Mouse (Mus musculus) megakaryocyte, embryonic 14.5 days (primary cell): Measurements from ENCODE around the gene Pou2f1. TPM values are rescaled to one million over a fixed set of nuclear protein-coding genes. Genes with fewer than 3 reads are reported as not detected.

Experiments
- H3K27me3 ChIP-seq: replicated peaks from 2 replicates; pipeline ENCODE3; 2012; ENCODE audit warnings: inconsistent platforms
- H3K36me3 ChIP-seq: replicated peaks from 2 replicates; pipeline ENCODE3; 2012; ENCODE audit warnings: low read length, inconsistent platforms, mixed read lengths
- H3K4me1 ChIP-seq: 2 replicates; pipeline ENCODE4 v1.6.1; 2012; ENCODE audit warnings: inconsistent platforms
- H3K4me3 ChIP-seq: replicated peaks from 2 replicates; pipeline ENCODE3; 2012; ENCODE audit warnings: moderate library complexity, mild to moderate bottlenecking, inconsistent platforms
- H3K9me3 ChIP-seq: 2 replicates; pipeline ENCODE4 v1.6.1; 2012; ENCODE audit warnings: inconsistent platforms
- FLI1 ChIP-seq: IDR thresholded peaks from 2 replicates; pipeline ENCODE4 v1.6.1; 2012; ENCODE audit warnings: low read length, inconsistent platforms, mixed read lengths
- GATA1 ChIP-seq: IDR thresholded peaks from 3 replicates; pipeline ENCODE4 v1.6.1; 2012; ENCODE audit warnings: mixed read lengths, low read length, inconsistent platforms, borderline replicate concordance
- polyA plus RNA-seq: library from polyadenylated mRNA; stranded (reverse); fragments of >175 nt; gene quantifications from 2 replicates; pipeline ENCODE4 v1.2.3, GENCODE M21; 2012; ENCODE audit warnings: low replicate concordance; ENCODE audit not compliant: insufficient read depth

Pou2f1 gene
- polyA plus RNA-seq, 1 experiment = 3.8 TPM

DNA sequence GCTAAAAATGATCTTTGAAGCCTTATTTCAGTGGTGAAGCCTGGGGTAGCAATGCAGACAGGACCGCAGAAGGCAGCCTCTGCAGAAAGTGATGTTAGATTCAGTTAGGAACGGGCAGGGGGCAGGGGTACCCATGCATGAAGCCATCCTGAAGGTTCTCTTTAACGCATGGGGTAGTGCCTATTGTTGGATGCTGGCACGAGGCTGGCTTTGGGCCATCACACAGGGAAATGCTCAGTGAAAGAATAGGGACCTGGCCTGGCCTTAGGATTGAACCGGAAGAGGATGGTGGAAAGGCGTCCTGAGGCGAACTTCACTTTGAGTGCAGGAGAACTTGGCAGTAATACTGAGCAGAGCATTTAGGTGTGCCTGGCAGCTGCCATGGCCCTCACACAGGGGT lies 140.4 kb downstream of the Pou2f1 start:
- Histone ChIP-seq H3K27me3 (peaks cover 16% of the 10 kb centered on the region), H3K36me3 (peaks cover 11% of the 10 kb centered on the region)

DNA sequence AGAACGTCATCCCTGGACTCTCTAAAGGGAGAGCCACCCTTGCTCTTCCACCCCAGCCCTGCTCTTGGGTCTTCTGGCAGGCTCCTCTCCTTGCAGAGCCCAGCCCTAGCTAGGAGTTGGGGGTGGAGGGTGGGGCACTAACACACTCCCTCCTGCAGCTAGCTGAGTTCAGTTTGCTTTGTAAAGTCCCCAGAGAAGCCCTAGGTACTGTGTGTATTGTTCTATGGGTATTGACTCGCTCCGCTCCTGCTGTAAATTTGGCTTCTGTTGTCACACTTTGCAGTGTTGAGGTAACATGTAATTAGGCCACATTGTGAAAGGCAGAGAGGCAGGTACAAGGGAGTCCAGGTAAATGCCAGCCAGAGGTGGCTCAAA lies 141.3 kb downstream of the Pou2f1 start:
- no peak for TF ChIP-seq GATA1
- TF ChIP-seq FLI1 = no peak
- peaks cover 15% of the 10 kb centered on the region for H3K4me1 ChIP-seq
- no peak overlapping the region for H3K4me3 ChIP-seq
- peaks cover 23% of the 10 kb centered on the region for H3K27me3 ChIP-seq
- H3K9me3 ChIP-seq = no peaks in the 10 kb centered on the region
- peaks cover 7% of the 10 kb centered on the region for H3K36me3 ChIP-seq

More for the DNA sequence above, 140.4 kb downstream of the Pou2f1 start:
- Histone ChIP-seq H3K4me1 (peaks cover 15% of the 10 kb centered on the region), H3K4me3 (no peak overlapping the region), H3K9me3 (no peaks in the 10 kb centered on the region)
- no peak for TF ChIP-seq FLI1
- TF ChIP-seq GATA1 = no peak

DNA sequence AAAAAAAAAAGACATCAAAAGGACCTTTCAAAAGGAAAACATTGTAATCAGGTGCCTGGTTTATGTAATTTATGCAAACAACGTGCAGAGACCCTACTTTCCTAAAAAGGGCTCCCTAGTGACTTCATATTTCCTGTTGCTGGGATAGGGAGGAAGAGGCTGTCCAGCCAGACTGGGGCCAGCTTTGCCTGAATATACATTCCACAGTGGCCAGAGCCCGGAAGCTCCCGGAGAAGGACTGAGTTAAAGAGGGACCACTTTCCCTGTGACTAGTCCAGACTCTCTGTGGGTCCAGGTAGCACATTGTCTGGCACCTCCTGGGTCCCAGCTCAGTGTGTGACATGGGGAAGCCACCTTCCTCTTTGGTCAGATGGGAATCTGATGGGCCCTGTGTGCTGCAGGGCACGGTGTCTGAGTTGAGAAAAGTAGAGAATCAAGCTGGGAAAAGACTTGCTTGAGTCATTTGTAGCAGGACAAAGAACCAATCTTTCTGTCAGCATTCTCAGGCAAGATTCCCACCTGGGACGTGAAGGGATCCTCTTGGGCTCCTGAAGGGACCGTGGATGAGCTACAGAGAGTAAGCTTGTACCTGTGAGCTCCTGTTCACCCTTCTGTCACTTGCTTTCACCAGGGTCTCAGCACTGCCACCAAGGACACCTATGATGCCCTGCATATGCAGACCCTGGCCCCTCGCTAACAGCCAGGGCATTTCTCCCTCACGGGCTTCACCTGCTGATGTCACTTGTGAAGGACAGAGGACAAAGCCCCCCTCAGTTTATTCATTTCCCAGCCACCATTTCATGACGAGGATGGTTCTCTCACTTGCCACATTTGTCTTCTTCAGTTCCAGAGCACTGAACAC lies 141.9 kb downstream of the Pou2f1 start:
- Histone ChIP-seq H3K27me3 (peaks cover 29% of the 10 kb centered on the region), H3K9me3 (no peaks in the 10 kb centered on the region), H3K36me3 (peaks cover 7% of the 10 kb centered on the region), H3K4me3 (peak overlapping the region; percentile 35), H3K4me1 (peaks cover 15% of the 10 kb centered on the region)
- TF ChIP-seq GATA1 (no peak), FLI1 (no peak)

DNA sequence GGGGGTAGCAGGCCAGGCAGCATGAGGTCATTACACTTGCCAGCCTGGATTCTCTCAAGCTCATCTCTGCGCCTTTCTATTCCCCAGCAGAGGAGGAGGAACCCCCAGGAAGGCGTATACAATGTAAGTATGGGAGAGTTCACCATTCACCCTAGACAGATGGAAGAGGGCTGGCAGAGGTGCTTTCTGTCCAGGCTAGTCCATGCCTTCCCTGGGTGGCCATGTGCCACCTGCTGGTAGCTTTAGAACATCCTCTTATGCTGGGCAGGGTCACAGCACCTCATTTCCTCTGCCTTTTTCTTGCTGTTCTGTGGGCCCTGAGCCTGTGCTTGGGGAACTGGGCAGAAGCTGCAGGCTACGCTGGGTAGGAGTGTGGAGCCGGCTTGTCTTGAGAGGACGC lies 144.1 kb downstream of the Pou2f1 start:
- Histone ChIP-seq H3K27me3 (peaks cover 41% of the 10 kb centered on the region), H3K4me3 (no peak overlapping the region), H3K4me1 (peaks cover 15% of the 10 kb centered on the region), H3K9me3 (no peaks in the 10 kb centered on the region), H3K36me3 (no peaks in the 10 kb centered on the region)
- no peak for TF ChIP-seq FLI1
- no peak for TF ChIP-seq GATA1

DNA sequence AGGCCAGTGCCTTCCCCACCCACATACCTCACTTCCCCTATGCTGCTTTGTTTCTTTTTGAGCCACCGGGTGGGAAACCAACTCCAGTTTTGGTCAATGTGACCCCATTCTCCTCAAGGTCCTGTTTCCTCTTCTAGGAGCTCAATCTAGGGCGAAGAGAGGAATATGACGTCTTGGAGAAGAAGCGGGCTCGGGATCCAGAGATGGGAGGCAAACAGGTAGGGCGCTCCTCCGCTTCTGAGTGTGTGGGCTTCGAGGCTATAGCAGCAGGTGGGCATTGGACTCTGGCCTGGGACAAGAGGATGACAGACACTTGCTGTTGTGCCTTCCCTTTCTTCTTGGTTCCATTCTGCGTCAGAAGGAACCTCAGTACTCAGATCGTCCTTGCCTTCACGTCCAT lies 145.2 kb downstream of the Pou2f1 start:
- Histone ChIP-seq H3K36me3 (no peaks in the 10 kb centered on the region), H3K4me1 (peaks cover 15% of the 10 kb centered on the region), H3K27me3 (peaks cover 50% of the 10 kb centered on the region), H3K4me3 (no peak overlapping the region), H3K9me3 (no peaks in the 10 kb centered on the region)
- TF ChIP-seq FLI1 (no peak), GATA1 (no peak)

DNA sequence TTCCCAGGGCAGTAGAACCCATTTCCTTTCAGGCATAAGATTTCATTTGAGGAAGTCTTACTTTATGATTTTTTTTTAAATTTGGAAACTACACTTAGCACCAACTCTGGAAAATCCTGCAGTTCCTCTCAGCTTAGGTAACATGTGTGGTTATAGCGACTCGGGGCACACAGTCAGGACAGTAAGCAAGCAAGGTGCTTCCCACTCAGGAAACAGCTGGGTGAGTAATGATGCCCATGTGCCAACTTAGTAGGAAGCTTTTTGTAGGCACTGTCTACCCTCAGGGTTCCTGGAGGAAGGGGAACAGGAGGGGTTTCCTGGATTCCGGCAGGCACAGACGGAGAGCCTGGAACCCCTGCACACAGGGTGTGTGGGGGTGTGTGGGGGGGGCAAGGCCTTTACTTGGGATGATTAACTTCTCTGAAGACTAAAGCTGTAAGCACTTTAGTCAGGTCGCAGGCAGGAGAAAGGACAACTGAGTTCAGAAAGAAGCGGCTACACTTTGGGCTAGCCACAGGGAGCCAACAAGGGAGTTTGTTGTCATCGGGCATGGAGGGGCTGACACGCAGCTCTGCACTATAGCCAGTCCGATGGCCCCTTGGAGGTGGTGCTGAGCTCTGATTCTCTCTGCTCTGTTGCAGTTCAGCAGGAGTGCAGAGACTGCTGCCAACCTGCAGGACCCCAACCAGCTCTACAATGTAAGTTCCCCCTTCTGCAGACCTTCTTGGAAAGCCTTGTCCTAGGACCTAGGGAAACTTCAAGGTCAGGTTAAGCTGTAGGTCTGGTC lies 146.5 kb downstream of the Pou2f1 start:
- no peak for TF ChIP-seq GATA1
- TF ChIP-seq FLI1 = no peak
- Histone ChIP-seq H3K9me3 (no peaks in the 10 kb centered on the region), H3K4me1 (peaks cover 14% of the 10 kb centered on the region)

DNA sequence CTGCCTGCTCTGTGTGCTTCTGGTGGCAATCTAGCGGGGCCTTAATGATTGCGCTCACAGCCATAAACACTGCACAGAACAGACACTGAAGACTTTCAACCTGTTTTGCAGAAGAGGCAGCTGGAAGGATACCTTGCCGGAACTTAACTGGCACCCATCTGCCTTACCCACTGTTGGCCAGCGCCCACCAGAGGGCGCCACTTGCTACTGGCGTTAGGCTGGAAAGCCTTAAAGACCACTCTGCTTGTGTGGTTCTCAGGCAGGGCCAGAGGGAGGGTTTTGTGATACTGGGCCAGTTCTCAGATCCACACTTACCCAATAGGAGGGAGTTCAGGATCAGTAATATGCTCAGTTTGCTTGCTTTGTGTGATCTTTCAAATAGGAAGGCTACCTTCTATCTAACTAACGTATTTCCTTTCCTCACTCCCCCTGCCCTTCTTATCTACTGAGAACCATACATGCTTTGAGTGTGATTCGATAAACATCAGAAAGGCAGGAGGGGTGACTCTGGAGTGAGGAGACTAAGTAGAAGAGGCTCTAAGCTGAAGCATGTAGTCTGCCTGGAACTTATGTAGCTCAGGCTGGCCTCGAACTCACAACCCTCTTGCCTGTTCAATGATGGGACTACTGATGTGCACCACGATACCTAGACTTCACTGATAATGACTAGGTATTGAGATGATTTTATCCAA lies 148.6 kb downstream of the Pou2f1 start:
- TF ChIP-seq GATA1 (no peak), FLI1 (no peak)
- Histone ChIP-seq H3K27me3 (peaks cover 76% of the 10 kb centered on the region), H3K9me3 (no peaks in the 10 kb centered on the region), H3K4me3 (no peak overlapping the region), H3K36me3 (no peaks in the 10 kb centered on the region), H3K4me1 (peaks cover 13% of the 10 kb centered on the region)

More for the DNA sequence above, 146.5 kb downstream of the Pou2f1 start:
- Histone ChIP-seq H3K36me3 (no peaks in the 10 kb centered on the region), H3K4me3 (no peak overlapping the region), H3K27me3 (peaks cover 61% of the 10 kb centered on the region)

DNA sequence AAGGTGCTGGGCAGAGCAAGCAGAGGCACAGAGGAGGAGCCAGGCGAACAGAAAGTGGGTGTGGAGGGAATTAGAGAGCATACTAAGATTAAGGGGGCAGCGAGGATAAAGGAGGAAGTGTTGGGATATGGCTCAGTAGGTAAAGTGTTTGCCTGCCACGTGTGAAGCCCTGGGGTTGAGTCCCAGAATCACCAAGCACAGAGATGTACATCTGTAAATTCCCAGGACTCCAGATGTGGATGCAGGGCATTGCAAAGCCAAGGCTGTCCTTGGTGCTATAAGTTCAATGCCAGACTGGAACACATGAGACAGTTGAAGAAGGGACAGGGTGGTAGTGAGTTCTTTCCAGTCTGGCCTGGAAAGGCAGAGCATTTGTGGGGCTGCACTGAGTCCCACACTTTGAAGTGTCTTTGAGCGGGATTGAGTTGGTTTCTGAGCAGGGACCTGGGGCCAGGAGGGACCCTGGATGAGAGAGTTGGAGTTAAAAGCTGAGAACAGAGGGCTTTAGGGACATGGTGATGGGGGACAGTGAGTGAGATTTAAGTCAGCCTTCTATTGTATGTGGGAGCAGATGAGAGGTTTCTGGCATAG lies 149.3 kb downstream of the Pou2f1 start:
- H3K27me3 ChIP-seq = peaks cover 81% of the 10 kb centered on the region
- H3K36me3 ChIP-seq = no peaks in the 10 kb centered on the region
- H3K9me3 ChIP-seq = no peaks in the 10 kb centered on the region
- H3K4me1 ChIP-seq = peaks cover 19% of the 10 kb centered on the region
- TF ChIP-seq FLI1 (no peak), GATA1 (no peak)
- H3K4me3 ChIP-seq = no peak overlapping the region

DNA sequence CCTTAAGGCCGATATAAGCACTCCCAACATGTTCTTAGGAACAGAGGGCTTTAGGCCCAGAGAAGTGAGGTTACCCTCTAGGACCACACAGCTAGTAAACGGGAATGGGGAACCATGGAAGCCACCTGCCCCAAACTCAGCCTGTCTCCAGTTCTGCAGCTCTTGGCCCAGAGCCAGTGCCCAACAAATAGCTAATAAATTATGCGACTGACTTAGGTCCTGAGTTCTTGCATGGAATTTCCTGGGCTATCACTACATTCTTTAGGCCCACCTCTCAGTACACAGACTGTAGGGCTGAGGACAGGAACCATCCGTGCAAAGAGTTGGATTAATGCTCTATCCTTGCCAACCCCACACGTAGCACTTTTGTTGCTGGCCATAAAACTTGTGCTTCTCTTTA lies 150.3 kb downstream of the Pou2f1 start:
- Histone ChIP-seq H3K27me3 (peaks cover 77% of the 10 kb centered on the region), H3K4me3 (no peak overlapping the region), H3K9me3 (no peaks in the 10 kb centered on the region), H3K4me1 (peaks cover 19% of the 10 kb centered on the region), H3K36me3 (no peaks in the 10 kb centered on the region)
- TF ChIP-seq FLI1 (no peak), GATA1 (no peak)
